11 mouse cellular contexts compared by ENCODE assay signal in genomic region chr10:125970500-125970899, GRCm38 (mm10). TPM values are rescaled to one million over a fixed set of nuclear protein-coding genes. Genes with fewer than 3 reads are reported as not detected.
DNase-seq lines count a peak whose midpoint lies in the region; ATAC-seq and TF ChIP-seq lines count a peak whose summit lies in the region.
"Had no signal": no experiment of that assay in that cellular context is flagged by ENCODE, and none has a peak within 500 bp of the region (broad histone marks: within the 10 kb centered on the region; RNA-seq: fewer than 3 reads in every experiment).

No protein-coding gene starts in this region.

- H3K4me3 ChIP-seq in forebrain, embryonic 10.5 days: peak overlapping the region; percentile 23
- no peak overlapping the region for H3K4me3 ChIP-seq in forebrain, embryonic 13.5 days
- no peak overlapping the region for H3K4me3 ChIP-seq in midbrain, embryonic 11.5 days (ENCODE audit: low read depth, low read length)
- no peak overlapping the region for H3K4me3 ChIP-seq in midbrain, embryonic 14.5 days (replicated peaks; ENCODE audit: low read depth, low read length)
- H3K4me3 ChIP-seq in intestine, postnatal 0 days (ENCODE audit: low read depth, low read length): no peak overlapping the region
- H3K4me3 ChIP-seq in stomach, embryonic 14.5 days (ENCODE audit: low read depth, low read length): peak overlapping the region; percentile 95
- H3K4me3 ChIP-seq: megakaryocyte, embryonic 14.5 days had no signal

- WGBS in forebrain, embryonic 10.5 days: 38% methylated on average over 4 of the region's 4 CpGs
- WGBS in forebrain, embryonic 13.5 days: 51% methylated on average over 4 of the region's 4 CpGs
- WGBS in midbrain, embryonic 11.5 days: 44% methylated on average over 4 of the region's 4 CpGs
- 68% methylated on average over 4 of the region's 4 CpGs for WGBS in midbrain, embryonic 14.5 days
- 55% methylated on average over 4 of the region's 4 CpGs for WGBS in intestine, postnatal 0 days
- WGBS in stomach, embryonic 14.5 days: 20% methylated on average over 4 of the region's 4 CpGs

- peaks cover 32% of the 10 kb centered on the region for H3K27me3 ChIP-seq in forebrain, embryonic 10.5 days (ENCODE audit: poor library complexity, severe bottlenecking)
- H3K27me3 ChIP-seq in forebrain, embryonic 13.5 days: peaks cover 41% of the 10 kb centered on the region
- no peaks in the 10 kb centered on the region for H3K27me3 ChIP-seq in midbrain, embryonic 11.5 days (ENCODE audit: control insufficient read depth, insufficient read depth, low read length)
- peaks cover 8% of the 10 kb centered on the region; the same call in 1 of the 2 replicates for H3K27me3 ChIP-seq in midbrain, embryonic 14.5 days (ENCODE audit: control insufficient read depth, insufficient read depth, low read length)
- H3K27me3 ChIP-seq in intestine, postnatal 0 days (replicated peaks; ENCODE audit: control insufficient read depth, insufficient read depth, low read length): no peaks in the 10 kb centered on the region
- no peaks in the 10 kb centered on the region for H3K27me3 ChIP-seq in stomach, embryonic 14.5 days (ENCODE audit: control insufficient read depth, insufficient read depth, low read length)
- H3K27me3 ChIP-seq: Patski had no signal

- H3K27ac ChIP-seq in forebrain, embryonic 10.5 days: peak overlapping the region; percentile 44; the same call in 1 of the 2 replicates
- H3K27ac ChIP-seq in forebrain, embryonic 13.5 days: no peak overlapping the region
- no peak overlapping the region for H3K27ac ChIP-seq in midbrain, embryonic 11.5 days (ENCODE audit: low read depth, low read length)
- no peak overlapping the region for H3K27ac ChIP-seq in midbrain, embryonic 14.5 days (replicated peaks; ENCODE audit: low read depth, low read length)
- H3K27ac ChIP-seq in intestine, postnatal 0 days (ENCODE audit: low read depth, low read length): no peak overlapping the region; the same call in 1 of the 2 replicates
- peak overlapping the region; percentile 97 for H3K27ac ChIP-seq in stomach, embryonic 14.5 days (ENCODE audit: low read length)

- H3K36me3 ChIP-seq in forebrain, embryonic 10.5 days (replicated peaks): peaks cover 9% of the 10 kb centered on the region
- H3K36me3 ChIP-seq in forebrain, embryonic 13.5 days (ENCODE audit: poor library complexity, severe bottlenecking): no peaks in the 10 kb centered on the region
- H3K36me3 ChIP-seq in midbrain, embryonic 11.5 days (ENCODE audit: control insufficient read depth, insufficient read depth, low read length): no peaks in the 10 kb centered on the region
- no peaks in the 10 kb centered on the region for H3K36me3 ChIP-seq in midbrain, embryonic 14.5 days (ENCODE audit: control insufficient read depth, insufficient read depth, low read length)
- H3K36me3 ChIP-seq in intestine, postnatal 0 days (ENCODE audit: control insufficient read depth, insufficient read depth): peaks cover 13% of the 10 kb centered on the region; the same call in 1 of the 2 replicates
- peaks cover 8% of the 10 kb centered on the region for H3K36me3 ChIP-seq in stomach, embryonic 14.5 days (ENCODE audit: control insufficient read depth, insufficient read depth, low read length)

- H3K4me1 ChIP-seq in forebrain, embryonic 10.5 days: peaks cover 69% of the 10 kb centered on the region
- H3K4me1 ChIP-seq in forebrain, embryonic 13.5 days: peaks cover 29% of the 10 kb centered on the region
- H3K4me1 ChIP-seq in midbrain, embryonic 11.5 days (ENCODE audit: control insufficient read depth, insufficient read depth, low read length): peaks cover 13% of the 10 kb centered on the region; the same call in 1 of the 2 replicates
- H3K4me1 ChIP-seq in midbrain, embryonic 14.5 days (ENCODE audit: control insufficient read depth, insufficient read depth, low read length): peaks cover 14% of the 10 kb centered on the region
- H3K4me1 ChIP-seq in intestine, postnatal 0 days (replicated peaks; ENCODE audit: control insufficient read depth, insufficient read depth, low read length): peaks cover 10% of the 10 kb centered on the region; the same call in 1 of the 2 replicates
- peaks cover 11% of the 10 kb centered on the region for H3K4me1 ChIP-seq in stomach, embryonic 14.5 days (ENCODE audit: control insufficient read depth, insufficient read depth, low read length)

- no peak for ATAC-seq in forebrain, embryonic 13.5 days
- no peak for ATAC-seq in midbrain, embryonic 11.5 days (ENCODE audit: low FRiP score)
- no peak for ATAC-seq in midbrain, embryonic 14.5 days (ENCODE audit: low FRiP score, low TSS enrichment)
- ATAC-seq in intestine, postnatal 0 days: no peak
- ATAC-seq in stomach, embryonic 14.5 days (ENCODE audit: insufficient number of reproducible peaks, insufficient read depth, low FRiP score, low read depth): peak; percentile 60; the same call in 1 of the 2 replicates
- ATAC-seq: Patski had no signal

- TF ChIP-seq CTCF in intestine, postnatal 0 days (IDR thresholded peaks at IDR 0.05; ENCODE audit: low read depth): no peak

- H3K4me2 ChIP-seq in forebrain, embryonic 13.5 days: no peak overlapping the region
- H3K4me2 ChIP-seq in midbrain, embryonic 11.5 days: no peak overlapping the region; the same call in 1 of the 2 replicates
- no peak overlapping the region for H3K4me2 ChIP-seq in midbrain, embryonic 14.5 days (ENCODE audit: low read length)
- H3K4me2 ChIP-seq in intestine, postnatal 0 days (replicated peaks; ENCODE audit: low read depth): peak overlapping the region; percentile 91
- H3K4me2 ChIP-seq in stomach, embryonic 14.5 days (replicated peaks; ENCODE audit: low read depth, low read length): peak overlapping the region; percentile 63

- no peak overlapping the region for H3K9ac ChIP-seq in forebrain, embryonic 13.5 days
- no peak overlapping the region for H3K9ac ChIP-seq in midbrain, embryonic 11.5 days (ENCODE audit: low read length)
- H3K9ac ChIP-seq in midbrain, embryonic 14.5 days (replicated peaks; ENCODE audit: low read length): no peak overlapping the region
- no peak overlapping the region for H3K9ac ChIP-seq in intestine, postnatal 0 days (ENCODE audit: low read depth, low read length)
- H3K9ac ChIP-seq in stomach, embryonic 14.5 days (replicated peaks; ENCODE audit: low read depth, low read length): peak overlapping the region; percentile 98; the same call in 1 of the 2 replicates

- peak; percentile 30 for DNase-seq in forebrain, embryonic 10.5 days (ENCODE audit: extremely low spot score, low spot score)
- peak; percentile 80 for DNase-seq in midbrain, embryonic 11.5 days (ENCODE audit: low spot score, missing footprints)
- no peak for DNase-seq in midbrain, embryonic 14.5 days
- no peak for DNase-seq in spleen, postnatal 4 days (ENCODE audit: low spot score in 2 of 2)
- no peak for DNase-seq in thymus, postnatal 4 days
- DNase-seq: right cerebral cortex, postnatal 4 days had no signal

- no peaks in the 10 kb centered on the region for H3K9me3 ChIP-seq in forebrain, embryonic 10.5 days
- H3K9me3 ChIP-seq in forebrain, embryonic 13.5 days (replicated peaks): no peaks in the 10 kb centered on the region
- H3K9me3 ChIP-seq in midbrain, embryonic 11.5 days (ENCODE audit: control insufficient read depth, low read length): no peaks in the 10 kb centered on the region
- no peaks in the 10 kb centered on the region for H3K9me3 ChIP-seq in midbrain, embryonic 14.5 days (ENCODE audit: control insufficient read depth, low read length)
- H3K9me3 ChIP-seq in intestine, postnatal 0 days (ENCODE audit: control insufficient read depth): no peaks in the 10 kb centered on the region
- no peaks in the 10 kb centered on the region for H3K9me3 ChIP-seq in stomach, embryonic 14.5 days (ENCODE audit: control insufficient read depth, low read depth, low read length)

RNA-seq across cellular contexts. Expression of gene Lrig3, which starts 4.5 kb away (rescaled TPM):
- 10.1 and 11.1 TPM in 2 replicates for polyA plus RNA-seq in forebrain, embryonic 10.5 days (2016; fragmentation: Nextera tagmentation; extraction: Ambion mirVana)
- polyA plus RNA-seq in forebrain, embryonic 13.5 days (2015; fragmentation: Nextera tagmentation; extraction: Ambion mirVana): 2.4 and 3.0 TPM in 2 replicates
- polyA plus RNA-seq in midbrain, embryonic 11.5 days (2014; fragmentation: Nextera tagmentation; extraction: Ambion mirVana): 9.2 and 9.5 TPM in 2 replicates
- polyA plus RNA-seq in midbrain, embryonic 14.5 days (2014; fragmentation: Nextera tagmentation; extraction: Ambion mirVana): 2.4 and 5.5 TPM in 2 replicates
- polyA plus RNA-seq in intestine, postnatal 0 days (2015; fragmentation: Nextera tagmentation; extraction: Ambion mirVana): 6.7 and 6.9 TPM in 2 replicates
- 37.0 and 37.5 TPM in 2 replicates for polyA plus RNA-seq in stomach, embryonic 14.5 days (2014; fragmentation: Nextera tagmentation; extraction: Ambion mirVana)

Comparison
In these comparisons a context has a peak if more than half of its experiments do, and no peak if none do; other contexts are left out.
1. DNase-seq: peak in forebrain, embryonic 10.5 days (single experiment) and midbrain, embryonic 11.5 days (single experiment); none in midbrain, embryonic 14.5 days (single experiment), spleen, postnatal 4 days (0 of 2) and thymus, postnatal 4 days (single experiment).
2. H3K27ac ChIP-seq: peak in forebrain, embryonic 10.5 days (single experiment) and stomach, embryonic 14.5 days (single experiment); none in forebrain, embryonic 13.5 days (single experiment), midbrain, embryonic 11.5 days (single experiment), midbrain, embryonic 14.5 days (single experiment) and intestine, postnatal 0 days (single experiment).
3. H3K4me3 ChIP-seq: peak in forebrain, embryonic 10.5 days (single experiment) and stomach, embryonic 14.5 days (single experiment); none in forebrain, embryonic 13.5 days (single experiment), midbrain, embryonic 11.5 days (single experiment), midbrain, embryonic 14.5 days (single experiment) and intestine, postnatal 0 days (single experiment).
4. H3K4me2 ChIP-seq: peak in intestine, postnatal 0 days (single experiment) and stomach, embryonic 14.5 days (single experiment); none in forebrain, embryonic 13.5 days (single experiment), midbrain, embryonic 11.5 days (single experiment) and midbrain, embryonic 14.5 days (single experiment).